ENCODE assay signal across 24 mouse cellular contexts in genomic region chr17:86206289-86206688, GRCm38 (mm10). TPM values are rescaled to one million over a fixed set of nuclear protein-coding genes. Genes with fewer than 3 reads are reported as not detected.
DNase-seq lines count a peak whose midpoint lies in the region; ATAC-seq and TF ChIP-seq lines count a peak whose summit lies in the region.
"Had no signal": no experiment of that assay in that cellular context is flagged by ENCODE, and none has a peak within 500 bp of the region (broad histone marks: within the 10 kb centered on the region; RNA-seq: fewer than 3 reads in every experiment).

No protein-coding gene starts in this region.

- 35% methylated on average over 8 of the region's 8 CpGs for WGBS in spleen, adult 2 months

- DNase-seq in spleen, adult 2 months (ENCODE audit: low read depth in 1 of 2, low spot score in 2 of 2): no peak
- DNase-seq in spleen, postnatal 10 days (ENCODE audit: low spot score in 2 of 2): no peak
- DNase-seq in brain, adult 2 months (ENCODE audit: low read depth, low spot score): peak; percentile 57
- no peak for DNase-seq in natural killer cell, adult 2 months (ENCODE audit: low spot score in 2 of 2)
- DNase-seq in adrenal gland, adult 18-20 months (ENCODE audit: low spot score in 2 of 2): no peak
- DNase-seq in cerebellum, adult 9-10 months: no peak
- DNase-seq: adrenal gland, adult 2 months; B cell, adult 2 months; cerebellum, adult 2 months; cerebellum, postnatal 36 days; gastrocnemius, postnatal 10 days; heart, adult 18-20 months; heart, postnatal 4 days; kidney, postnatal 25 days; lung, adult 18-20 months; lung, postnatal 10 days; midbrain, embryonic 14.5 days had no signal

- TF ChIP-seq POLR2A in spleen, adult 2 months (IDR thresholded peaks at IDR 0.05; ENCODE audit: low read depth, low read length): no peak

- peaks cover 15% of the 10 kb centered on the region; the same call in 1 of the 2 replicates for H3K4me1 ChIP-seq in spleen, adult 2 months (ENCODE audit: control insufficient read depth, insufficient read depth, insufficient read length)

- H3K36me3 ChIP-seq in spleen, adult 2 months (ENCODE audit: control insufficient read depth, insufficient read depth, low read length): no peaks in the 10 kb centered on the region
- H3K36me3 ChIP-seq: heart, embryonic 15.5 days; hindbrain, embryonic 15.5 days; limb, embryonic 13.5 days; liver, embryonic 12.5 days had no signal

- H3K27ac ChIP-seq in spleen, adult 2 months (ENCODE audit: insufficient read depth, low read length): peak overlapping the region; percentile 10
- H3K27ac ChIP-seq: forebrain, embryonic 13.5 days; heart, embryonic 15.5 days; hindbrain, embryonic 15.5 days; limb, embryonic 13.5 days; liver, embryonic 12.5 days had no signal

- ATAC-seq in megakaryocyte, adult 5-6 weeks (ENCODE audit: poor library complexity, severe bottlenecking): peak; percentile 38
- ATAC-seq: forebrain, embryonic 13.5 days; intestine, embryonic 16.5 days; liver, embryonic 12.5 days had no signal

- TF ChIP-seq CTCF in spleen, adult 2 months (IDR thresholded peaks at IDR 0.05; ENCODE audit: extremely low read depth, insufficient read depth, insufficient read length, insufficient replicate concordance): no peak

- H3K27me3 ChIP-seq in spleen, adult 2 months (ENCODE audit: control insufficient read depth, insufficient read depth, low read length): no peaks in the 10 kb centered on the region
- H3K27me3 ChIP-seq: forebrain, embryonic 13.5 days; heart, embryonic 15.5 days; hindbrain, embryonic 15.5 days; limb, embryonic 13.5 days had no signal

- H3K4me3 ChIP-seq in spleen, adult 2 months (ENCODE audit: extremely low read depth, insufficient read depth, insufficient read length): no peak overlapping the region
- H3K4me3 ChIP-seq: forebrain, embryonic 13.5 days; heart, embryonic 15.5 days; hindbrain, embryonic 15.5 days; limb, embryonic 13.5 days; liver, embryonic 12.5 days had no signal

RNA-seq across cellular contexts. Expression of gene Prkce, which starts 38.7 kb away (rescaled TPM):
- polyA plus RNA-seq in spleen, adult 2 months (2012; rRNA removed): 4.8 and 5.8 TPM in 2 replicates
- total RNA-seq in megakaryocyte, adult 5-6 weeks (2015): 7.3 and 8.1 TPM in 2 replicates
- 3.5 and 13.3 TPM in 2 replicates for total RNA-seq in megakaryocyte, adult 5-6 weeks (2017)
- 10 to 100 TPM; 17.5 to 22.9 TPM for total RNA-seq in adrenal gland, adult 18-20 months (2021)
